8 mouse cellular contexts compared by ENCODE assay signal in the genomic region with DNA sequence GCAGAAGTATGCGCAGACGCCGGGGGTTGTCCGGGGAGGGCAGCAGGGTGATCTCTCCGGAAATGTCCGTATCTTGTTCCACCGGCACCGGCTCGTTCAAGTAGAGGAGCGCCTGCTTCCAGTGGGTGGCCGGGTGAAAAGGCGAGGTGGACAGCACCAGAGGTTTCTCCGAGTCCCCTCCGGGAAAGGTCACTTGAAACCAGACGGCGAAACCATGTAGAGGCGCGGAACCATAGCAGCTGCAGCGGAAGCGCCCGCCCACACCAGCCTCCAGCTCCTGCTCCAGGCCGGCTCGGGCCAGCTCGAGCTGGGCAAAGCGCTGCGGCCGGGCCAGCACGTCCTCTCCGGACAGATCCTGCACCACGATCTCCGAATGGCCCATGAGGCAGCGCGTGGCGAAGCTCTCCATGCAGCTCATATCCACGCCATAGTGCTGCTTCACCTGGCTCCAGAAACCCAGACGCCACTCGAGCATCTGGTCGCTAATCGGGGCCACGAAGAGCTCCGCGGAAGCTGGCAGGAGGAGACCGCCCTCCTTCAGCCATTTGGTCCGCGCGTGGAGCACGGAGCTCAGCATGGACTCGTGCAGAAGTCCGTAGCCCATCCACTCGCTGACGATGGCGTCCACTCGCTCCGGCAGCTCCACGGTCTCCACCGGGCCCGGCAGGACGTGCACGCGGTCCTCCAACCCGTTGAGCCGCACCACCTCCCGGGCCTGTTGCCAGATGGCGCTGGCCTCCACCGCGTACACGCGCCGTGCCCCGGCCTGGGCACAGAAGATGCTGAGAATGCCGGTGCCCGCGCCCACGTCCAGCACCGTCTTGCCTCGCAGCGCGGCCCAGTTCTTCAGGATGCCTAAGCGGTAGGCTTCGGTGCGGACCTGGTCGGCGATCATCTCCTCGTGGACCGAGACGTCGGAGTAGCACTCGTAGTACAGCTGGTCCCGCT. TPM values are rescaled to one million over a fixed set of nuclear protein-coding genes. Genes with fewer than 3 reads are reported as not detected.
DNase-seq lines count a peak whose midpoint lies in the region; ATAC-seq and TF ChIP-seq lines count a peak whose summit lies in the region.

No protein-coding gene starts in this region.

- no peaks in the 10 kb centered on the region for H3K27me3 ChIP-seq in hindbrain, postnatal 0 days (ENCODE audit: insufficient read depth, low read length)

- H3K9ac ChIP-seq in hindbrain, postnatal 0 days (replicated peaks; ENCODE audit: low read length): peak overlapping the region; percentile 95

- H3K4me3 ChIP-seq in gastrocnemius, adult 2 months: peak overlapping the region; percentile 99
- H3K4me3 ChIP-seq in hindbrain, postnatal 0 days (ENCODE audit: low read length): peak overlapping the region; percentile 91
- H3K4me3 ChIP-seq in left cerebral cortex, adult 2 months: peak overlapping the region; percentile 73
- peak overlapping the region; percentile 65 for H3K4me3 ChIP-seq in macrophage (ENCODE audit: inconsistent target)

- no peaks in the 10 kb centered on the region for H3K9me3 ChIP-seq in hindbrain, postnatal 0 days (ENCODE audit: low read length)

- ATAC-seq in common myeloid progenitor, adult 5-6 weeks (replicated peaks; ENCODE audit: low read depth, poor library complexity, severe bottlenecking): peak; percentile 76
- peak; percentile 91 for ATAC-seq in hindbrain, postnatal 0 days

- peaks cover 14% of the 10 kb centered on the region for H3K79me2 ChIP-seq in macrophage (ENCODE audit: inconsistent target)

- H3K36me3 ChIP-seq in hindbrain, postnatal 0 days (ENCODE audit: insufficient read depth, low read length): 0 out of 2 replicates have a peak, but pooled peaks cover 7% of the 10 kb centered on the region
- H3K36me3 ChIP-seq in macrophage (ENCODE audit: inconsistent target): peaks cover 10% of the 10 kb centered on the region; the same call in 1 of the 2 replicates

- intact Hi-C loops in gastrocnemius, adult 2 months (cut with DNase I): loop anchor here (5.0 kb wide), 1 partner anchor 1338 kb away; a partner anchor contains a TSS
- intact Hi-C loops in left cerebral cortex, adult 2 months (cut with DNase I): loop anchor here (2.0 to 10.0 kb wide), 4 partner anchors 107 to 815 kb away; no protein-coding TSS in a partner anchor

- under 1% methylated on average over 88 of the region's 89 CpGs for WGBS in hindbrain, postnatal 0 days
- under 1% methylated on average over 88 of the region's 89 CpGs for WGBS in macrophage (ENCODE audit: missing documents)

- peaks cover 9% of the 10 kb centered on the region; the same call in 1 of the 2 replicates for H3K4me1 ChIP-seq in hindbrain, postnatal 0 days (ENCODE audit: insufficient read depth, low read length)

- peak overlapping the region; percentile 96 for H3K27ac ChIP-seq in gastrocnemius, adult 2 months
- H3K27ac ChIP-seq in hindbrain, postnatal 0 days: peak overlapping the region; percentile 94
- peak overlapping the region; percentile 97 for H3K27ac ChIP-seq in left cerebral cortex, adult 2 months
- peak overlapping the region; percentile 35 for H3K27ac ChIP-seq in macrophage

- no peak for TF ChIP-seq CTCF in gastrocnemius, adult 2 months (IDR thresholded peaks at IDR 0.05)
- TF ChIP-seq CTCF in hindbrain, postnatal 0 days (IDR thresholded peaks at IDR 0.05; ENCODE audit: low read depth): no peak; the same call in 1 of the 2 replicates
- TF ChIP-seq CTCF in left cerebral cortex, adult 2 months (IDR thresholded peaks at IDR 0.05): no peak

- H3K4me2 ChIP-seq in hindbrain, postnatal 0 days (ENCODE audit: low read depth, low read length): peak overlapping the region; percentile 70

- DNase-seq in ZHBTc4 (ENCODE audit: low read depth, low spot score): peak; percentile 68
- peak; percentile 88 for DNase-seq in gastrocnemius, adult 2 months
- peak; percentile 78 for DNase-seq in hindbrain, postnatal 0 days (ENCODE audit: low spot score)
- DNase-seq in left cerebral cortex, adult 2 months (ENCODE audit: extremely low spot score in 1 of 2, low spot score in 2 of 2): peak; percentile 70 to 71
- DNase-seq in right cerebral cortex, adult 18-20 months: peak; percentile 73
- DNase-seq in urinary bladder, adult 2 months (ENCODE audit: low spot score): peak; percentile 72

RNA-seq across cellular contexts. Expression of a gene that starts 0.6 kb away (rescaled TPM):
- total RNA-seq in common myeloid progenitor, adult 5-6 weeks (2017): 11.5 and 15.3 TPM in 2 replicates
- total RNA-seq in gastrocnemius, adult 2 months (2021): 1 to 10 TPM; 2.5 to 3.6 TPM
- total RNA-seq in hindbrain, postnatal 0 days (2014; rRNA removed): 36.6 and 41.4 TPM in 2 replicates
- 23.8 and 25.1 TPM in 2 replicates for polyA plus RNA-seq in hindbrain, postnatal 0 days (2015; fragmentation: Nextera tagmentation; extraction: Ambion mirVana)
- 10 to 100 TPM; 12.9 to 14.7 TPM for total RNA-seq in left cerebral cortex, adult 2 months (2021)
- total RNA-seq in macrophage (2018; cell fraction: chromatin; rRNA removed): 10 to 100 TPM in 10 of 26 experiments, 1 to 10 TPM in 14, under 1 TPM in 2; 0.61 to 23.4 (median 6.9) TPM
- total RNA-seq in macrophage (2018; cell fraction: cytosol; rRNA removed): 10 to 100 TPM in 13 of 26 experiments, 1 to 10 TPM in 13; 4.8 to 16.7 (median 10.2) TPM
- total RNA-seq in macrophage (2018; cell fraction: nucleus; rRNA removed): 10 to 100 TPM in 12 of 26 experiments, 1 to 10 TPM in 14; 1.6 to 24.5 (median 7.6) TPM
- 7.7 to 13.1 TPM (median 8.8 TPM) in 3 replicates for polyA plus RNA-seq in macrophage (2018)
- 8.7 and 10.2 TPM in 2 replicates for polyA plus RNA-seq in urinary bladder, adult 2 months (2012; rRNA removed)

Comparison
In these comparisons a context has a peak if more than half of its experiments do, and no peak if none do; other contexts are left out.
1. Peak in every context shown above with its lines: DNase-seq, ATAC-seq, H3K4me3 ChIP-seq and H3K27ac ChIP-seq.
2. H3K27ac ChIP-seq: peak in every context shown above with its lines; median percentile 97 in left cerebral cortex, adult 2 months; 96 in gastrocnemius, adult 2 months; 94 in hindbrain, postnatal 0 days; 35 in macrophage.